Mouse (Mus musculus) spleen, adult 2 months (tissue): Measurements from ENCODE around the gene Bsn. TPM values are rescaled to one million over a fixed set of nuclear protein-coding genes. Genes with fewer than 3 reads are reported as not detected.

Experiments used
- DNase-seq, 2 experiments: peaks; one replicate each; pipeline versions ENCODE4 v3.0.0 to v3.0.0-alpha.2; 2012 to 2021; ENCODE audit warnings: low spot score in 2 of 2, low read depth in 1 of 2
- H3K27ac ChIP-seq: fragments of 200-500 bp; 2 replicates; pipeline ENCODE4 v1.5.1; 2012; ENCODE audit warnings: low read length, inconsistent platforms; ENCODE audit not compliant: insufficient read depth
- H3K27me3 ChIP-seq: fragments of 200-500 bp; 2 replicates; pipeline ENCODE4 v1.6.1; 2012; ENCODE audit warnings: mild to moderate bottlenecking, moderate library complexity, low read length, inconsistent platforms; ENCODE audit not compliant: control insufficient read depth, insufficient read depth
- H3K36me3 ChIP-seq: fragments of 200-500 bp; 2 replicates; pipeline ENCODE4 v1.6.1; 2012; ENCODE audit warnings: mild to moderate bottlenecking, low read length, inconsistent platforms; ENCODE audit not compliant: control insufficient read depth, insufficient read depth
- H3K4me1 ChIP-seq: fragments of 200-500 bp; 2 replicates; pipeline ENCODE4 v1.6.1; 2011; ENCODE audit warnings: inconsistent platforms; ENCODE audit not compliant: control insufficient read depth, insufficient read depth, insufficient read length
- H3K4me3 ChIP-seq: fragments of 200-500 bp; 2 replicates; pipeline ENCODE4 v1.5.1; 2011; ENCODE audit warnings: mild to moderate bottlenecking, inconsistent platforms; ENCODE audit not compliant: insufficient read depth, insufficient read length; ENCODE audit errors: extremely low read depth
- CTCF ChIP-seq: fragments of 200-500 bp; IDR thresholded peaks from 2 replicates; pipeline ENCODE4 v1.5.1; 2011; ENCODE audit warnings: mild to moderate bottlenecking, inconsistent platforms; ENCODE audit not compliant: insufficient read depth, insufficient read length, insufficient replicate concordance; ENCODE audit errors: extremely low read depth
- POLR2A ChIP-seq: fragments of 200-500 bp; IDR thresholded peaks from 2 replicates; pipeline ENCODE4 v1.6.1; 2011; ENCODE audit warnings: low read depth, low read length, inconsistent platforms
- WGBS: fragments of 180-500 bp; shearing (Covaris S2); methylation state at CpG from one replicate; pipeline ENCODE4 v1.1.7; 2018; 5-methylcytosine and 5-hydroxymethylcytosine counted together
- polyA plus RNA-seq: library from polyadenylated mRNA; depleted of rRNA; stranded (reverse); fragments of >200 nt; gene quantifications from 2 replicates; pipeline ENCODE4 v1.2.3, GENCODE M21; 2012; rRNA removed

The Bsn gene
- polyA plus RNA-seq, 1 experiment: 0.57 TPM

DNA sequence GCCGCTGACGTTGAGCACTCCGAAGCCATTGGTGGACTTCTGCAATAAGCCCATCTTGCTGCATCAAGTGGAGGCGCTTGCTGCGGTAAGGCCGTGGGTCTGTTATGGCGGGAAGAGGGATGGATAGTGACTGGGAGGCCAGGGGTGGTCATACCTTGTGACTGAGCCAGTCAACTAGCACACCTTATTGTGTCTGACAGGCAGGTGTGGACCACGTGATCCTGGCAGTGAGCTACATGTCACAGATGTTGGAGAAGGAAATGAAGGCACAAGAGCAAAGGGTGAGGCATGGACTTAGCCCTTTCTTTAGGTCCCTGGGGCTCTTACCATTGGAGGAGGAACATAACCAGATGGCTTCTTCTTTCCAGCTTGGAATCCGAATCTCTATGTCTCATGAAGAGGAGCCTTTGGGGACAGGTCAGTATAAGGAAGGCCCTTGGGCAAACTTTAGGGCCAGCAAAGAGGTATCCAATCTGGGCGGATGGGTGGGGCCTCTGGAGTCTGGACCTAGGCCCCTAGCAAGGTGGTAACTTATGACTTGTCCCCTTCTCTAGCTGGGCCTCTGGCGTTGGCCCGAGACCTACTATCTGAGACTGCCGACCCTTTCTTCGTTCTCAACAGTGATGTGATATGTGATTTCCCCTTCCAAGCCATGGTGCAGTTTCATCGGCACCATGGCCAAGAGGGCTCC, 140.5 kb downstream of the Bsn start:
- H3K36me3 ChIP-seq: peaks cover 34% of the 10 kb centered on the region
- WGBS: 41% methylated on average over 15 of the region's 15 CpGs
- H3K4me3 ChIP-seq: peak overlapping the region; percentile 89
- peak overlapping the region; percentile 70 for H3K27ac ChIP-seq
- H3K27me3 ChIP-seq: no peaks in the 10 kb centered on the region
- DNase-seq: no peak
- TF ChIP-seq POLR2A (no peak), CTCF (no peak)
- H3K4me1 ChIP-seq: peaks cover 7% of the 10 kb centered on the region; the same call in 1 of the 2 replicates

DNA sequence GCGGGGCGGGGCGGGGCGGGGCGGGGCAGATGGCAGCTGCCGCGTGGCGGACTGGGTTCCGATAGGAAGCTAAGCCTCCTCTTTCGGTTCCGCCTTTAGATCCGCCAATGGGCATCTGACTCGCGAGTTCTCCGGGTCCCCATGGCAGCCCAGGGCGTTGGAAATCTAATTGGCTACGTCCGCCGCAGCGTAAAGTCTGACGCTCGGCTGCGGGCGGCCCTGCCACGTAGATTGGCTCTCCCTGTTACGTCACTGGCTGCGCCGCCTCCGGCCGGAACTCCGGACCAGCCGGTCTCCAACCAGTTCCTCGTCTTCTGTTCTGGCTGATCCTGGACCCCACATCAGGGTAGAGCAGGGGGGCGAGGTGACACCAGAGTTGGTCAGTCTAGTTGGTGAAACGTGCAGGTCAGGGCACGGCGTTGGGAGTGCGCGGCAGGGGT, 141.1 kb downstream of the Bsn start, which contains the start of gene Gmppb:
Gene Gmppb (plus strand): TSS at position 227 of the 440 bp plus-strand sequence.
- Histone ChIP-seq H3K36me3 (peaks cover 29% of the 10 kb centered on the region), H3K27me3 (no peaks in the 10 kb centered on the region), H3K27ac (peak within 1 kb of the TSS; percentile 70), H3K4me1 (peaks cover 7% of the 10 kb centered on the region; the same call in 1 of the 2 replicates), H3K4me3 (peak within 1 kb of the TSS; percentile 89)
- DNase-seq: peak; percentile 95 to 96
- under 1% methylated on average over 36 of the region's 39 CpGs for WGBS
- no peak for TF ChIP-seq CTCF
- TF ChIP-seq POLR2A: peak; percentile 57

DNA sequence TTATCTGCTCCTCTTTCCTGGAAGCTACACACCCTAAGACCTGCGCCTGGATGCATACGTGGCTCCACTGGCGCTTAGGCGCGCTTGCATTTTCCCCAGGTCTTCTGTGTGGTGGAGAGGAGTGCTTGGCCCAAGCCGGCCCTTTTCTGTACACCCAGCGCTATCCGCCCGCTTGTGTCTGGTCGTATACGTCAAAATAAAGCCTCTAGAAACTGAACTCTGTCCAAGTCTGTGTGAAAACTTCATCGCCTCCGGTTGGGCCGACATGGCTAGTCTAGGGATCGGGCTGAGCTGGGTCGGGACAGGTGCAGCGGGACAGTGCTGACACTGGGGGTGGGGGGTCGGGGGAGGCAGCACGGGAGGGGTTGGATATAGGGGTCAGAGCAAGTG, 141.6 kb downstream of the Bsn start:
- 0 out of 2 replicates have a peak overlapping the region, but pooled peaks have one; percentile 16 for H3K27ac ChIP-seq
- H3K36me3 ChIP-seq: peaks cover 26% of the 10 kb centered on the region
- H3K27me3 ChIP-seq: no peaks in the 10 kb centered on the region
- no peak for TF ChIP-seq CTCF
- TF ChIP-seq POLR2A: no peak
- H3K4me1 ChIP-seq: peaks cover 7% of the 10 kb centered on the region; the same call in 1 of the 2 replicates
- WGBS: 1% methylated on average over 19 of the region's 19 CpGs
- no peak for DNase-seq
- H3K4me3 ChIP-seq: peak overlapping the region; percentile 51; the same call in 1 of the 2 replicates

DNA sequence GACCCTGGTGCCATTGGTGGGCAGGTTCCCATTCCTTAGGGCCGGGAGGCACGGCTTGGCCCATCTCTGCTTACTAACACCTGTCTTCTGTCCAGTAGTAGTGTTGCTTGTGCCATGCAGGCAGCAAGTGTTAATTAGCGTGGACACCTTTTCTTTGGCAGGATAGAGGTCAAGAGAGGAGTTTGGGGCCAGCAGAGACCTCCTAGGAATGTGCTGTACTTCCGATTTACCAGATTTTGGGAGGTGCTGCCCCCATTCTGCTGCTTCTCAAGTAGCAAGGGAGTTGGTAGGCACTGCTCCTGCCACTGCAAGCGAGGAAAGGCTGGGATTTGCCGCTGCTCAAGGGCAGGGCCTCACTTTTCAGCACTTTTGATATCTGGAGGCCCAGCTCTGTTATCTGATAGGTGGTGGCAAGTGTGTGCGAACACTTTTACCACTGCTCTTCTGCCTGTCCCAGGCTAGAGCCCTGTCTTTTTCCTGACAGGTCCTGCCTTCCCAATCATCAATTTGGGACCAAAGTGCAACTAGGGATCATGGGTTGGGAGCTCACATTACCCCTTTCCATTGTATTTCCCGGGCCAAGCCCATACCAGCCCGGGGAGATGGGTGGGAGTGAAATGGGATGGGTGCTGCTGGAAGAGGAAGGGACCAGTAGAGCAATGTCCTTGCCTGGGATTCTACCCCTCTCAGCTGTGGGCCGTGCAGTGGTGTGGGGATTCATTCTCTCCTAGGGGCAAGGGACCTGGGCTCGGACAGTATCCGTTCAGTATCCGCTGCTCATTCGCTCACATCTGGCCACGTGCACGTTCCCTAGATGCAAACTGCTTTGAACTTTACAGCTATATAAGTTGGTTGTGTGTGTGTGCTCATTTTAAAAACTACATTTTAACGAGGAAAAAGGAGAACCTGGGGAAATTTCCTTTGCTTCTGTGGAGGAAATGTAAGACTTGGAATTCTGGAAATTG, 142.3 kb downstream of the Bsn start:
- TF ChIP-seq CTCF: no peak
- no peak for TF ChIP-seq POLR2A
- 62% methylated on average over 17 of the region's 17 CpGs for WGBS
- H3K36me3 ChIP-seq: peaks cover 27% of the 10 kb centered on the region
- DNase-seq: no peak
- no peak overlapping the region for H3K4me3 ChIP-seq
- peaks cover 7% of the 10 kb centered on the region; the same call in 1 of the 2 replicates for H3K4me1 ChIP-seq
- 0 out of 2 replicates have a peak overlapping the region, but pooled peaks have one; percentile 16 for H3K27ac ChIP-seq
- H3K27me3 ChIP-seq: no peaks in the 10 kb centered on the region

DNA sequence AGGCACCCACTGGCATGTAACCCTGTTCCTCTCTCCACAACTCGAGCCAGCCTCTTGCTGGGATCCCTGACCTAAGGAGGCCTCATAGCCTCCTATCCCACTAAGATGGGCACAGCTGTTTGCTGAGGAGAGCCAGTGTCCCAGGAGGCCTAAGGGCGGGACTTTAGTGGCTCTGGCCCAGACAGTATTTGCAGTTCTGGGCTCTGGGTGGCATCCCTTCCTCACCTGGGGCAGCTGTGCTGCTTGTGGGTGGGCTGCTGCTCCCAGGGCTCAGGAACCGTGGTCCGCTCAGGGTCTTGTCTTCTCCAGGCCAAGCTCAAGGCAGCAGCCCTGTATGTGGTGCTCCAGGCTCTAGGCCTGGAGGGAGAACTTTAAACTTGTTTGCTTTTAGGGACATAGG, 143.6 kb downstream of the Bsn start:
- no peak for TF ChIP-seq POLR2A
- TF ChIP-seq CTCF: no peak

More for the DNA sequence above, 143.6 kb downstream of the Bsn start:
- DNase-seq: no peak
- H3K27me3 ChIP-seq: no peaks in the 10 kb centered on the region
- no peak overlapping the region for H3K27ac ChIP-seq
- peaks cover 7% of the 10 kb centered on the region; the same call in 1 of the 2 replicates for H3K4me1 ChIP-seq
- no peak overlapping the region for H3K4me3 ChIP-seq
- WGBS: 87% methylated on average over 4 of the region's 4 CpGs
- peaks cover 27% of the 10 kb centered on the region for H3K36me3 ChIP-seq

Other genes starting within 250 kb of the Bsn start
- gene Traip, start 240.2 kb downstream of the Bsn start, polyA plus RNA-seq: 3.1 and 4.1 TPM in 2 replicates
- gene Uba7, start 214.9 kb downstream of the Bsn start, polyA plus RNA-seq: 182 and 209 TPM in 2 replicates
- 0.18 and 0.31 TPM in 2 replicates for gene Gm20661, start 207.3 kb downstream of the Bsn start, polyA plus RNA-seq
- 19.8 and 25.9 TPM in 2 replicates for gene Inka1, start 204.5 kb downstream of the Bsn start, polyA plus RNA-seq
- 2.2 and 2.9 TPM in 2 replicates for gene Cdhr4, start 197.9 kb downstream of the Bsn start, polyA plus RNA-seq
- 1.7 and 2.1 TPM in 2 replicates for gene Gm20662, start 194.0 kb downstream of the Bsn start, polyA plus RNA-seq
- 118 and 161 TPM in 2 replicates for gene Ip6k1, start 187.9 kb downstream of the Bsn start, polyA plus RNA-seq
- 11.6 and 13.5 TPM in 2 replicates for gene Gmppb, start 141.1 kb downstream of the Bsn start, polyA plus RNA-seq
- gene Amigo3, start 137.2 kb downstream of the Bsn start, polyA plus RNA-seq: 2.2 and 2.8 TPM in 2 replicates
- gene Mst1, start 109.9 kb downstream of the Bsn start, polyA plus RNA-seq: 1.5 and 1.6 TPM in 2 replicates
- 213 and 224 TPM in 2 replicates for gene Rnf123, start 107.0 kb downstream of the Bsn start, polyA plus RNA-seq
- 136 and 157 TPM in 2 replicates for gene Apeh, start 95.8 kb downstream of the Bsn start, polyA plus RNA-seq
- 15.5 and 17.2 TPM in 2 replicates for gene Dag1, start 73.6 kb upstream of the Bsn start, polyA plus RNA-seq
- 4.2 and 4.6 TPM in 2 replicates for gene Nicn1, start 100.0 kb upstream of the Bsn start, polyA plus RNA-seq
- gene Amt, start 106.5 kb upstream of the Bsn start, polyA plus RNA-seq: 1.7 and 3.1 TPM in 2 replicates
- 89.7 and 90.3 TPM in 2 replicates for gene Rhoa, start 115.7 kb upstream of the Bsn start, polyA plus RNA-seq
- 17.9 and 19.7 TPM in 2 replicates for gene Tcta, start 115.8 kb upstream of the Bsn start, polyA plus RNA-seq
- 2,084 and 2,100 TPM in 2 replicates for gene Gpx1, start 148.5 kb upstream of the Bsn start, polyA plus RNA-seq
- gene Usp4, start 157.5 kb upstream of the Bsn start, polyA plus RNA-seq: 63.2 and 68.6 TPM in 2 replicates
- 0.49 and 0.63 TPM in 2 replicates for gene 1700102P08Rik, start 202.4 kb upstream of the Bsn start, polyA plus RNA-seq
- gene Ccdc36, start 238.1 kb upstream of the Bsn start, polyA plus RNA-seq: 0.05 TPM in 1 of 2 replicates, not detected in the other
- gene BC048562, start 246.1 kb upstream of the Bsn start, polyA plus RNA-seq: not detected in 2 replicates